Mouse (Mus musculus): Measurements from ENCODE around the gene Uba5. TPM values are rescaled to one million over a fixed set of nuclear protein-coding genes. Genes with fewer than 3 reads are reported as not detected.

Uba5 gene
- total RNA-seq, 2 experiments from 2014 or later: 43.4 to 46.5 TPM

DNA sequence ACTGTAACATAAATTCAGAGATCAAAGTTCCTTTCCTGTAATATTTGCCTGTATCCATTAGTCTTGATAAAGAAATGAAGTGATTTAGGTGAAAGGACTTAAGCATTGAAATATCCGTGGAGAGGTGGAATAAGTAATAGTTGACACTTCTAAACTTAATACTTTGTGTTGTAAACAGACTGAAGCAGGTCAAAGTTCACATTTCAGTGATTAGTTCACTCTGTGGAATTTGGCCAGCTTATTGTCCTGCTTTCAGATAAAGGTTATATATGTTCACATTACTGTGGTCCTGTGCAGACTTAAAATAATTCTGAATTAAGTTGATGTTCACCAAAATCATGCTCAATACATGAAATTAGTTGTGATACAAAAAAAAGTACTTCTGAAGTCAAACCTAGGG, 1.6 kb upstream of the Uba5 start:
- no peak for DNase-seq (ENCODE audit: low spot score in 2 of 2)

DNA sequence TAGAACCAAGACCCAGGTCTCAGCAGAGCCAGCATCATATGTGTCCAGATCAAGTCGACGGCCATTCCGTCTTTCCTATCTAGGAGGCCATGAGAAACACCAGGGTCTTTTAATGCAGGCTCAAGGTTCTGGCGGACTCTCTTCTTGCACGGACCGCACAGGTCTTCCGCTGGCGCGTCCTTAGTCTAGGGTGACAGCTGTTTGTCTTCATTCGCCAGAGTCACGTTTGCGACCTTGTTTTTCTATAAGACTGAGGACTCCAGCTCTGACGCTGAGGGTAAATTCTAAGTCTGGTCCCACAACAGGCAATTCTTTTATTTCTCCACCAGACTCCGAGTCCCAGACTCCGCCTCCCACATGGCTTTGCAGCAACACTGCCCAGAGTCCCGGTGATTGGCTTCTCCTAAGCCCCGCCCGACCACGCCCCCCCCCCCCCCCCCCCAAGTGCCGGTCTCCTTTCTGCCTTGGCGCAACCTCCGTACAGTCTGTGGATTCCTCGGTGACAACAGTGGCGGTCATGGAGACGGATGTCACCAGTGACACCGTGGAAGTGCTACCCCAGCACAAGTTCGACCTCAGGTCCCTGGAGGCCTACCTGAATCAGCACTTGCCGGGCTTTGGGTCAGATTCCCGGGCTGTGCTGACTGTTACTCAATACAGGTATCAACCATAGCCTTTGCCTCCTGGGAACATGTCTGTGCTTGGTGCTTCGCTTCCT, 469 bp upstream of the Uba5 start, which contains the start of gene Acad11:
Gene Acad11, plus strand, starts transcription at position 134 of the 718 bp plus-strand sequence.
- peak; percentile 90 for DNase-seq (ENCODE audit: low spot score in 2 of 2)

GRCm38 (mm10) chr9:104051028-104051427, 11.9 kb downstream of the Uba5 start:
- DNase-seq (ENCODE audit: low spot score in 2 of 2): no peak

DNA sequence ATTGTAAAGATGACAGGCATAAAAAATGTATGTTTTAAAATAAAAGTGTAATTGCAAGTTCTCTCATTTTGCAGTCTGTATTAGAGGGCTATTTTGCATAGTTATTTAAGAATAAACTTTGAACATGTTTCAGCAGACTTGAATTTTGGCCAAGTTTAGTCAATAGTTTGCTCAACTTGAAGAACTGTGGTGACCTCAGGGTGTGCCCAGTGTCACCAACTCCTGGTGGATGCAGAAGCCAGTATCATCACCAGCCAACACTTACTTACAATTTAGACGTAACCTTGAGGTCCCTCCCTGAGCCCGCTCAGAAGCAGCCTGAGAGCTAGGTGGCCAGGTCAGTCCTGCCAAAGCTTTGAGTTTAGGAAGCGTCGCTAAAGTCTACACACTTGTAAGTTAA, 19.3 kb downstream of the Uba5 start:
- DNase-seq (ENCODE audit: low spot score in 2 of 2): no peak

- no peak for DNase-seq (ENCODE audit: low spot score in 2 of 2)
Observed at GRCm38 (mm10) chr9:104040362-104040761, 22.6 kb downstream of the Uba5 start, which contains the start of gene Gm28305. TSS of gene Gm28305 (plus strand) at chr9:104040662.

GRCm38 (mm10) chr9:104039742-104040141, 23.2 kb downstream of the Uba5 start:
- no peak for DNase-seq (ENCODE audit: low spot score in 2 of 2)

DNA sequence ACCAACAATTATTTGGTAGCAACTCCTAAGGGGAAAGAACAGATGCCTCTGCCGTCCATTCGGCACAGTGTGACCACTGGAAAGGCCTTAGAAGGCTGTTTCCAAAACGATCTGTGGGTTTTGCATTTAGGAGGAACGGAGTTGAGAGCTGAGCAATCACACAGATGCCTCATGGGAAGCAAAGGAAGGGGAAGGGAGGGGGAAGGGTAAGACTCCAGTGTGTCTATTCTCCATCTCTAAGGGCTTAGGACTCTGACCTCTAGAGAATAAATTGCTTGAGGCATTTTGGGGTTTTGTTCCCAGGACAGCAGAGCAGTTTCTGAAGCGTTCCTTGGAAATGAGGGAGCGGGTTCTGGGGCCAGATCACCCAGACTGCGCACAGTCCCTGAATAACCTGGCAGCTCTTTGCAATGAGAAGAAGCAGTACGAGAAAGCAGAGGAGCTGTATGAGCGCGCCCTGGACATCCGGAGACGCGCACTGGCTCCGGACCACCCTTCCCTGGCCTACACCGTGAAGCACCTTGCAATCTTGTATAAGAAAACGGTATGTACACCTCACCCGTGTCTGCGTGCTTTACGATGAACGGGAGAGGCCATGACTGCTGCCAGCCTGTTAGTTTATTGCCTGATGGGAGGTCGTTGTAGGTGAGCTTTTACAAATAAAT, 23.8 kb downstream of the Uba5 start:
- DNase-seq (ENCODE audit: low spot score in 2 of 2): no peak

DNA sequence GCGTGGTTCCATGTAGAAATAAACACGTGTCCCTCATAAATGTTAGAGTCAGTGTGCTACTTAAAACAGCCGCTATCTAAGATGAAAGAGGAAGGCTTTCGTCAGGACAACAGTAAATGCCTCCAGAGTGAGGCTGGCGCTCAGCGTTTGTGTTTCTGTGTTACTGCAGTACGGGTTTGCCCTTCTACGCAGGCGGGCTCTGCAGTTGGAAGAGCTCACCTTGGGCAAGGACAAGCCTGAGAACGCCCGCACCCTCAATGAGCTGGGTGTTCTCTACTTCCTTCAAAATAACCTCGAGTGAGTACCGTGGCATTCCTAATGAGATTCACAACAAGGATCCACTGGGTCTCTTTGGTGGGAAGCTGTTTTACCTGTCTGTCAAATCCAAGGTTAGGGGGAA, 24.7 kb downstream of the Uba5 start:
- no peak for DNase-seq (ENCODE audit: low spot score in 2 of 2)

DNA sequence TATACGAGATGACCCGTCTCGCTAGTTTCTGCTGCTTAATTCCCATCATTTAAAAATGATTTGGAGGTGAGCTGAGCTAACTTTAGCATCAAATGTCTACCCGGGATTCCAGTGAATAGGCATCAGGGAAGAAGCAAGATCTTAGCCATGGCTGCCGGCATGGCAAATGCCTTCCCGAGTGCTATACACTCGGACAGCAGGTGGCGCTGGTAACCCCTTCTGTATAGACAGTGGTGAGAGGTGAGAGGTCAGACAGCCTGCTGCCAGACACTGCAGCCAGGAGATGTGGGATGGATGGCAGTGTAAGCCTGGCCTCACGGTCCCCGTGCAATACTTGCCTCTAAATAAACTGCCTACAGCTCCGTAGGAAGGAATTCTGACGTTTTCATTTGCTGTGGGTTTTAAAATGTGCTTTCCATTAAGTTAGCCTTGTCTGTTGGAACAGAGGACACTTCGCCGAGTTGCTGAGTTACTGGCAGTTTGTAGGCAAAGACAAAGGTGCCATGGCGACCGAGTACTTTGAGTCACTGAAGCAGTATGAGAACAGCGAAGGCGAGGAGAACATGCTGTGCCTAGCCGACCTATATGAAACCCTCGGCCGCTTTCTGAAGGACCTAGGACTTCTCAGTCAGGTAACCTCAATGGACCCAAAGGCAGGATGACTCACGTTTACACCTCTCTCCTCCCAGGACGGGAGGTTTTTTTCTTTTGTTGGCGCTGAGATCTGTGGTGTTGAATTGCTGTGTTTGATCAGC, 27.5 kb downstream of the Uba5 start:
- DNase-seq (ENCODE audit: low spot score in 2 of 2): peak; percentile 78 to 81

GRCm38 (mm10) chr9:104034718-104035117, 28.2 kb downstream of the Uba5 start:
- no peak for DNase-seq (ENCODE audit: low spot score in 2 of 2)

DNA sequence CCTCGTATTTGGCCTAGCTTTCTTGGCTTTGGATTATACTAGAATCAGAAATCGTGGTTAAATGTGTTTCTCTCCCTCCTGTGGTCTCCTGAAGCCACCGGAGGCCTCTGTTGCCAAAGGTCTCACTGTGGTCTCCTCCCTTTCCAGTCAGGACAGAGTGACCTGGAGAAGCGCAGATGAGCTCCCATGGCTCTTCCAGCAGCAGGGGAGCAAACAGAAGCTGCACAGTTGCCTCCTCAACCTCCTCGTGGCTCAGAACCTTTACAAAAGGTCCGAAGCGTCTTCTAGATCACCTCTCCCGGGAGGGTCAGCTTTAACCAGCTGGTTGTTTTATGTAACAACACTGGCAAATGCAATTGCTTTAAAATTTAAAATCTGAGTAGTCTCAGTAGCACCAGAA, 28.7 kb downstream of the Uba5 start:
- no peak for DNase-seq (ENCODE audit: low spot score in 2 of 2)

DNA sequence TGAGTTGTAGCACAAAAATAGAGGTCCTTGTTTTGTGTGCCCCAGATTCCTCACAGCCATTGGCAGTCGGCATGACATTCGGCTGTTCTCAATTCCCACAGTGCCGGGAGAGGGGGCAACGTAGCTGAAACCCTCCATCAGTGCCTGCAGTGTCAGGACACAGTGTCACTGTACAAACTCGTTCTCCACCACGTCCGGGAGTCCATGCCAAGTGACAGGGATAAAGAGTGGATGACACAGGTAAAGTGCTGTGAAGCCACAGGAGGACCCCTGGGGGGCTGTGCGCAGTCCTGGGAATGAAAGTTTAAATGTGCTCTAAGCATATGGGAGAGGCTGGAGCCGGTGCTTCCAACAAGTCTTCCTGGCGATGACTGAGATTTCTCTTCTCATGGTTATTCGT, 33.1 kb downstream of the Uba5 start:
- no peak for DNase-seq (ENCODE audit: low spot score in 2 of 2)

GRCm38 (mm10) chr9:104027186-104027585, 35.7 kb downstream of the Uba5 start:
- no peak for DNase-seq (ENCODE audit: low spot score in 2 of 2)

DNA sequence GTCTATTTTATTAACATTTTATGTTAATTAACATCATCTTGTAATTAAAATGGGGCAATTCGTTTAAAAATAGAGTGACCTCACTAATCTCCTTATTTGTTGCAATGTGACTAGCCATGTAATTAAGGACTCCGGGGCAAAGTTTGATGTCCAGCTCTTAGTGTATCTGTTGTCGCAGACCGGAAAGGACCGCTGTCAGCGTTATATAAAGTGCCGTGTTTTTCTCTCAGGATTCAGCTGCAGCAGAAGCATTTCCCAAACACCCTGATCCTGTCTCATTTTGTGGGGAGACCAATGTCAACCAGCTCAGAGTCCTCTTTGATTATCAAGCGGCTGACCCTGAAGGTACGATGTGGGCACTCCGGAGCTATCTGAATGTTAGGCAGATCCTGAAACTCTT, 41.9 kb downstream of the Uba5 start:
- no peak for DNase-seq (ENCODE audit: low spot score in 2 of 2)

- DNase-seq (ENCODE audit: low spot score in 2 of 2): no peak
Observed at GRCm38 (mm10) chr9:104014526-104014925, 48.4 kb downstream of the Uba5 start.

GRCm38 (mm10) chr9:104002913-104003330, 60.0 kb downstream of the Uba5 start:
- no peak for DNase-seq (ENCODE audit: low spot score in 2 of 2)

- DNase-seq (ENCODE audit: low spot score in 2 of 2): peak; percentile 99
Observed at GRCm38 (mm10) chr9:104001921-104002859, 60.7 kb downstream of the Uba5 start, which contains the start of gene Nphp3. TSS of gene Nphp3 (plus strand) at chr9:104002544.

DNA sequence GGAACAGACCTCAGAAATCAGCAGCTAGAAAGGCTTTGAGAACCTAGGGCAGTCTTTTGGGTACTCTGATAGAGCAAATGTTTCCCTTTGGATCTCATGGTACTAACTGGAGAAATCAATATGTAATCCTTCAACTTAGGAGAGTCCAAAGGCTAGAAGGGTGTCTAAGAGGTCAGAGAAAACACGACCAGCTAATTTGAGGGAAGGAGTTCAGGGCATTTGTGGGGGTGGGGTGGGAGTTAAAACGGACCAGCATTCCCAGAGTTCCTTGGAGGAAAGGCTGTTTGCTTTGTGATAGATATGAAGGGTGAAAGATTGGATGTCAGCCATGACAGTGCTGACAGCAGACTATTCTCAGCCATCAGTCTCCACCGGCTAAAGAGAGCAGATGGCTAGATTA, 62.3 kb downstream of the Uba5 start:
- DNase-seq (ENCODE audit: low spot score in 2 of 2): no peak
